Mouse (Mus musculus) forebrain, embryonic 11.5 days (tissue): ENCODE data around the gene Sdk1. TPM values are rescaled to one million over a fixed set of nuclear protein-coding genes. Genes with fewer than 3 reads are reported as not detected.

Experiments used
- ATAC-seq: fragments of 200-750 bp; cut with Nextera tagmentation; replicated peaks from 2 replicates; pipeline ENCODE4 v1.8.0; 2017; ENCODE audit warnings: moderate TSS enrichment; ENCODE audit not compliant: low FRiP score
- DNase-seq: peaks from one replicate; pipeline ENCODE4 v3.0.0-alpha.2; 2017; ENCODE audit warnings: low spot score
- H3K27ac ChIP-seq: fragments of 300-500 bp; sonication (generic); 2 replicates; pipeline ENCODE4 v1.5.1; 2014; ENCODE audit warnings: low read depth, low read length
- H3K27me3 ChIP-seq: fragments of 300-500 bp; sonication (generic); 2 replicates; pipeline ENCODE4 v1.6.1; 2014; ENCODE audit warnings: mild to moderate bottlenecking, low read length, mixed read lengths; ENCODE audit not compliant: control insufficient read depth, insufficient read depth
- H3K36me3 ChIP-seq: fragments of 300-500 bp; sonication (generic); 2 replicates; pipeline ENCODE4 v1.6.1; 2014; ENCODE audit warnings: mild to moderate bottlenecking, low read length, moderate library complexity, mixed read lengths; ENCODE audit not compliant: control insufficient read depth, insufficient read depth
- H3K4me1 ChIP-seq: fragments of 300-500 bp; sonication (generic); replicated peaks from 2 replicates; pipeline ENCODE4 v1.6.1; 2014; ENCODE audit warnings: low read length, mixed read lengths; ENCODE audit not compliant: control insufficient read depth, insufficient read depth
- H3K4me2 ChIP-seq: fragments of 300-500 bp; sonication (generic); 2 replicates; pipeline ENCODE4 v1.6.1; 2014; ENCODE audit warnings: low read depth, mild to moderate bottlenecking, low read length, moderate library complexity, mixed read lengths; ENCODE audit not compliant: severe bottlenecking
- H3K4me3 ChIP-seq: fragments of 300-500 bp; sonication (generic); 2 replicates; pipeline ENCODE4 v1.5.1; 2014; ENCODE audit warnings: low read depth, low read length
- H3K9ac ChIP-seq: fragments of 300-500 bp; sonication (generic); 2 replicates; pipeline ENCODE4 v1.6.1; 2014; ENCODE audit warnings: low read length
- H3K9me3 ChIP-seq: fragments of 300-500 bp; sonication (generic); 2 replicates; pipeline ENCODE4 v1.6.1; 2016; ENCODE audit warnings: low read length, mixed read lengths; ENCODE audit not compliant: control insufficient read depth
- WGBS: fragments of 180-500 bp; shearing (Covaris S2); extraction: QIAGEN DNeasy Blood & Tissue Kit; methylation state at CpG from one replicate; pipeline ENCODE4 v1.1.7; 2014; 5-methylcytosine and 5-hydroxymethylcytosine counted together
- polyA plus RNA-seq: library from polyadenylated mRNA; unstranded; fragments of >200 nt; fragmentation: Nextera tagmentation; extraction: Ambion mirVana; gene quantifications from 2 replicates; pipeline ENCODE4 v1.2.1, GENCODE M21; 2014

The Sdk1 gene
- polyA plus RNA-seq, 1 experiment from 2014 or later = 0.64 TPM

GRCm38 (mm10) chr5:142243069-142243468 is 1001.8 kb downstream of the Sdk1 start:
- Histone ChIP-seq H3K27me3 (no peaks in the 10 kb centered on the region), H3K9ac (no peak overlapping the region), H3K4me1 (no peaks in the 10 kb centered on the region), H3K4me3 (no peak overlapping the region), H3K9me3 (no peaks in the 10 kb centered on the region), H3K36me3 (no peaks in the 10 kb centered on the region), H3K27ac (no peak overlapping the region), H3K4me2 (no peak overlapping the region)
- DNase-seq = peak; percentile 30
- no peak for ATAC-seq
- 92% methylated on average over 2 of the region's 2 CpGs for WGBS

- ATAC-seq = no peak
- Histone ChIP-seq H3K4me2 (no peak overlapping the region), H3K4me1 (no peaks in the 10 kb centered on the region), H3K9ac (no peak overlapping the region), H3K27me3 (no peaks in the 10 kb centered on the region), H3K4me3 (no peak overlapping the region), H3K27ac (no peak overlapping the region), H3K36me3 (no peaks in the 10 kb centered on the region), H3K9me3 (no peaks in the 10 kb centered on the region)
- peak; percentile 35 for DNase-seq
- 79% methylated on average over 6 of the region's 6 CpGs for WGBS
These were observed 1014.9 kb downstream of the Sdk1 start for GRCm38 (mm10) chr5:142256231-142256630.

GRCm38 (mm10) chr5:142258716-142259115 is 1017.4 kb downstream of the Sdk1 start:
- 82% methylated on average over 7 of the region's 7 CpGs for WGBS
- DNase-seq = peak; percentile 15
- ATAC-seq = no peak
- no peaks in the 10 kb centered on the region for H3K4me1 ChIP-seq
- H3K27me3 ChIP-seq = no peaks in the 10 kb centered on the region
- H3K4me2 ChIP-seq = no peak overlapping the region
- H3K27ac ChIP-seq = no peak overlapping the region
- no peak overlapping the region for H3K9ac ChIP-seq
- no peaks in the 10 kb centered on the region for H3K9me3 ChIP-seq
- no peaks in the 10 kb centered on the region for H3K36me3 ChIP-seq
- H3K4me3 ChIP-seq = no peak overlapping the region

GRCm38 (mm10) chr5:142262060-142262459 is 1020.8 kb downstream of the Sdk1 start:
- H3K27ac ChIP-seq = no peak overlapping the region
- H3K27me3 ChIP-seq = no peaks in the 10 kb centered on the region
- H3K4me3 ChIP-seq = no peak overlapping the region
- ATAC-seq (no peak), DNase-seq (no peak)
- no peaks in the 10 kb centered on the region for H3K36me3 ChIP-seq
- no peaks in the 10 kb centered on the region for H3K9me3 ChIP-seq
- 53% methylated on average over 6 of the region's 6 CpGs for WGBS
- H3K9ac ChIP-seq = no peak overlapping the region
- no peaks in the 10 kb centered on the region for H3K4me1 ChIP-seq
- H3K4me2 ChIP-seq = no peak overlapping the region

Other genes with a start within 250 kb of the Sdk1 start
- gene Card11, start 240.9 kb upstream of the Sdk1 start, polyA plus RNA-seq = 0.23 TPM in 1 of 2 replicates, not detected in the other